ENCODE assay signal across 8 mouse cellular contexts in the genomic region with DNA sequence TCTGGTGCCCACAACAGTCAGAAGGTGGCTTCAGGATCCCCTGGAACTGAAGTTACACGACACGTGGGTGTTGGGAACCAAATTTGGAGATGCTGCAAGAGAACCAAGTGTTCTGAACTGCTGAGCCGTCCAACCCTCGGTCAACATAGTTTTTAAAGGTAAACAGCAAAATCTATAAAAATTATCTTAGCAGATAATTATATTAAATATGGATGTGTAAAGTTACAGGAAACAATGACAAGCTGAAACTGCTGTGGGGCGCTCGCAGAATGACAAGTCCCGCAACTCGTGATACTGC. TPM values are rescaled to one million over a fixed set of nuclear protein-coding genes. Genes with fewer than 3 reads are reported as not detected.
DNase-seq lines count a peak whose midpoint lies in the region; ATAC-seq and TF ChIP-seq lines count a peak whose summit lies in the region.

No protein-coding gene starts in this region.

- DNase-seq in kidney, postnatal 0 days (ENCODE audit: low spot score): no peak
- DNase-seq in kidney, postnatal 4 days: no peak
- DNase-seq in embryonic facial prominence, embryonic 11.5 days (ENCODE audit: low spot score): no peak
- no peak for DNase-seq in intestine, embryonic 14.5 days (ENCODE audit: low spot score)
- no peak for DNase-seq in ovary, postnatal 14 days (ENCODE audit: low spot score)
- no peak for DNase-seq in adrenal gland, postnatal 36 days
- no peak for DNase-seq in layer of hippocampus, adult 9-10 months (ENCODE audit: low spot score)

- H3K4me1 ChIP-seq in kidney, postnatal 0 days (replicated peaks; ENCODE audit: insufficient read depth, low read length): peaks cover 14% of the 10 kb centered on the region; the same call in 1 of the 2 replicates
- H3K4me1 ChIP-seq in embryonic facial prominence, embryonic 11.5 days (ENCODE audit: control insufficient read depth, insufficient read depth, low read length): no peaks in the 10 kb centered on the region
- H3K4me1 ChIP-seq in intestine, embryonic 14.5 days (replicated peaks; ENCODE audit: control insufficient read depth, insufficient read depth, low read length): peaks cover 12% of the 10 kb centered on the region

- peak overlapping the region; percentile 74 for H3K4me2 ChIP-seq in kidney, postnatal 0 days (ENCODE audit: low read length)
- peak overlapping the region; percentile 50 for H3K4me2 ChIP-seq in embryonic facial prominence, embryonic 11.5 days (ENCODE audit: low read depth, low read length)
- peak overlapping the region; percentile 79 for H3K4me2 ChIP-seq in intestine, embryonic 14.5 days (ENCODE audit: low read length)

- no peaks in the 10 kb centered on the region for H3K9me3 ChIP-seq in kidney, postnatal 0 days (replicated peaks; ENCODE audit: low read length)
- no peaks in the 10 kb centered on the region for H3K9me3 ChIP-seq in embryonic facial prominence, embryonic 11.5 days (replicated peaks; ENCODE audit: control insufficient read depth, low read length)
- no peaks in the 10 kb centered on the region for H3K9me3 ChIP-seq in intestine, embryonic 14.5 days (ENCODE audit: control insufficient read depth, low read length)

- WGBS in kidney, postnatal 0 days: 13% methylated on average over 8 of the region's 8 CpGs
- WGBS in embryonic facial prominence, embryonic 11.5 days: 19% methylated on average over 8 of the region's 8 CpGs
- WGBS in intestine, embryonic 14.5 days: 19% methylated on average over 8 of the region's 8 CpGs

- peak overlapping the region; percentile 91 for H3K4me3 ChIP-seq in kidney, postnatal 0 days (replicated peaks; ENCODE audit: low read depth, low read length)
- peak overlapping the region; percentile 65 for H3K4me3 ChIP-seq in embryonic facial prominence, embryonic 11.5 days (ENCODE audit: low read depth, low read length)
- H3K4me3 ChIP-seq in intestine, embryonic 14.5 days (ENCODE audit: low read depth, low read length): peak overlapping the region; percentile 87

- H3K27ac ChIP-seq in kidney, postnatal 0 days: peak overlapping the region; percentile 95
- H3K27ac ChIP-seq in embryonic facial prominence, embryonic 11.5 days (replicated peaks; ENCODE audit: low read depth, low read length): no peak overlapping the region; the same call in 1 of the 2 replicates
- peak overlapping the region; percentile 96 for H3K27ac ChIP-seq in intestine, embryonic 14.5 days (ENCODE audit: low read depth)

- H3K27me3 ChIP-seq in kidney, postnatal 0 days (ENCODE audit: insufficient read depth, low read length): no peaks in the 10 kb centered on the region
- H3K27me3 ChIP-seq in embryonic facial prominence, embryonic 11.5 days (ENCODE audit: control insufficient read depth, insufficient read depth, low read length): no peaks in the 10 kb centered on the region
- H3K27me3 ChIP-seq in intestine, embryonic 14.5 days (replicated peaks; ENCODE audit: control insufficient read depth, insufficient read depth, low read length): no peaks in the 10 kb centered on the region

- H3K36me3 ChIP-seq in kidney, postnatal 0 days (ENCODE audit: insufficient read depth, low read length): 0 out of 2 replicates have a peak, but pooled peaks cover 8% of the 10 kb centered on the region
- peaks cover 7% of the 10 kb centered on the region for H3K36me3 ChIP-seq in embryonic facial prominence, embryonic 11.5 days (replicated peaks; ENCODE audit: control insufficient read depth, insufficient read depth, low read depth, low read length)
- H3K36me3 ChIP-seq in intestine, embryonic 14.5 days (ENCODE audit: control insufficient read depth, insufficient read depth, low read length): peaks cover 19% of the 10 kb centered on the region

- no peak for ATAC-seq in kidney, postnatal 0 days (replicated peaks; ENCODE audit: low FRiP score, low read depth)
- no peak for ATAC-seq in embryonic facial prominence, embryonic 11.5 days (replicated peaks; ENCODE audit: insufficient number of reproducible peaks, low FRiP score, low TSS enrichment, low read depth)
- no peak for ATAC-seq in intestine, embryonic 14.5 days (replicated peaks; ENCODE audit: low FRiP score, low TSS enrichment, low read depth)
- ATAC-seq in monocyte, adult 5-6 weeks (replicated peaks; ENCODE audit: insufficient number of reproducible peaks, low FRiP score, low TSS enrichment, poor library complexity, severe bottlenecking): 0 out of 2 replicates have a peak, but pooled peaks have one; percentile 0

- TF ChIP-seq CTCF in kidney, postnatal 0 days (IDR thresholded peaks at IDR 0.05; ENCODE audit: low read depth): no peak

- peak overlapping the region; percentile 86 for H3K9ac ChIP-seq in kidney, postnatal 0 days (ENCODE audit: low read depth, low read length)
- peak overlapping the region; percentile 81 for H3K9ac ChIP-seq in embryonic facial prominence, embryonic 11.5 days (replicated peaks; ENCODE audit: low read length)
- peak overlapping the region; percentile 82 for H3K9ac ChIP-seq in intestine, embryonic 14.5 days (ENCODE audit: low read length)

RNA-seq across cellular contexts. Expression of a gene that starts 0.6 kb away (rescaled TPM):
- 18.7 and 18.8 TPM in 2 replicates for polyA plus RNA-seq in kidney, postnatal 0 days (2015; fragmentation: Nextera tagmentation; extraction: Ambion mirVana)
- 43.6 and 48.0 TPM in 2 replicates for polyA plus RNA-seq in embryonic facial prominence, embryonic 11.5 days (2014; fragmentation: Nextera tagmentation; extraction: Ambion mirVana)
- polyA plus RNA-seq in intestine, embryonic 14.5 days (2014; fragmentation: Nextera tagmentation; extraction: Ambion mirVana): 42.6 and 43.1 TPM in 2 replicates
- total RNA-seq in monocyte, adult 5-6 weeks (2017): 20.1 to 24.7 TPM (median 24.5 TPM) in 3 replicates
- 10 to 100 TPM; 23.7 to 28.0 TPM for total RNA-seq in adrenal gland, postnatal 36 days (2021)

RNA-seq across cellular contexts. Expression of a gene that starts 49.8 kb away (rescaled TPM):
- polyA plus RNA-seq in kidney, postnatal 0 days (2015; fragmentation: Nextera tagmentation; extraction: Ambion mirVana): not detected in 2 replicates
- polyA plus RNA-seq in embryonic facial prominence, embryonic 11.5 days (2014; fragmentation: Nextera tagmentation; extraction: Ambion mirVana): not detected in 2 replicates
- 0.07 TPM in 1 of 2 replicates, not detected in the other for polyA plus RNA-seq in intestine, embryonic 14.5 days (2014; fragmentation: Nextera tagmentation; extraction: Ambion mirVana)
- not detected in 3 replicates for total RNA-seq in monocyte, adult 5-6 weeks (2017)
- total RNA-seq in adrenal gland, postnatal 36 days (2021): not detected
